Mouse (Mus musculus) heart, adult 18-20 months (tissue): ENCODE results near the gene Klhl30. TPM values are rescaled to one million over a fixed set of nuclear protein-coding genes. Genes with fewer than 3 reads are reported as not detected.

Source experiments
- total RNA-seq, 2 experiments: library from RNA; stranded (reverse); gene quantifications; 2 replicates each; pipeline ENCODE4 v1.2.3; 2021

The Klhl30 gene
- total RNA-seq, 2 experiments from 2014 or later = 47.1 to 54.9 TPM

Other genes with a start within 250 kb of the Klhl30 start
- gene Rbm44, start 205.9 kb upstream of the Klhl30 start, total RNA-seq = not detected
- gene Ramp1, start 171.2 kb upstream of the Klhl30 start, total RNA-seq = 1 to 10 TPM; 7.3 to 7.8 TPM
- gene Ube2f, start 100.7 kb upstream of the Klhl30 start, total RNA-seq = 10 to 100 TPM; 42.9 to 53.6 TPM
- 10 to 100 TPM; 15.9 to 18.7 TPM for gene Scly, start 52.7 kb upstream of the Klhl30 start, total RNA-seq
- not detected for gene Espnl, start 28.9 kb upstream of the Klhl30 start, total RNA-seq
- gene Erfe, start 15.4 kb downstream of the Klhl30 start, total RNA-seq = not detected
- 10 to 100 TPM; 46.9 to 51.0 TPM for gene Ilkap, start 47.8 kb downstream of the Klhl30 start, total RNA-seq
- 10 to 100 TPM; 21.6 to 23.0 TPM for gene Hes6, start 63.0 kb downstream of the Klhl30 start, total RNA-seq
- 1 to 10 TPM; 4.7 to 5.6 TPM for gene Per2, start 108.3 kb downstream of the Klhl30 start, total RNA-seq
- 1 to 10 TPM; 6.0 to 6.5 TPM for gene Traf3ip1, start 143.6 kb downstream of the Klhl30 start, total RNA-seq
- gene Asb1, start 189.5 kb downstream of the Klhl30 start, total RNA-seq = 10 to 100 TPM; 22.4 to 26.0 TPM